Mouse (Mus musculus): ENCODE data around the gene Il4i1. TPM values are rescaled to one million over a fixed set of nuclear protein-coding genes. Genes with fewer than 3 reads are reported as not detected.

Il4i1 gene
- polyA plus RNA-seq, 1 experiment from 2014 or later, result 1.1 TPM

- H3K4me2 ChIP-seq (ENCODE audit: low read depth, severe bottlenecking), result no peak overlapping the region
- no peak overlapping the region for H3K4me3 ChIP-seq (ENCODE audit: low read depth, low read length)
- no peak overlapping the region for H3K27ac ChIP-seq (replicated peaks; ENCODE audit: low read depth, low read length)
- no peaks in the 10 kb centered on the region for H3K9me3 ChIP-seq (ENCODE audit: control insufficient read depth, low read length)
- 88% methylated on average over 14 of the region's 14 CpGs for WGBS
- peaks cover 28% of the 10 kb centered on the region for H3K36me3 ChIP-seq (ENCODE audit: control insufficient read depth, insufficient read depth, low read length)
- no peak for DNase-seq (ENCODE audit: low spot score)
- H3K27me3 ChIP-seq (ENCODE audit: control insufficient read depth, insufficient read depth, low read length), result no peaks in the 10 kb centered on the region
- no peak overlapping the region for H3K9ac ChIP-seq (ENCODE audit: low read length)
- H3K4me1 ChIP-seq (ENCODE audit: control insufficient read depth, insufficient read depth, low read length), result no peaks in the 10 kb centered on the region
- ATAC-seq (ENCODE audit: insufficient number of reproducible peaks, low FRiP score, low TSS enrichment, low read depth), result no peak
Measured at GRCm38 (mm10) chr7:44877833-44878232, 61.6 kb downstream of the Il4i1 start.

- DNase-seq (ENCODE audit: low spot score) (no peak), ATAC-seq (ENCODE audit: insufficient number of reproducible peaks, low FRiP score, low TSS enrichment, low read depth) (no peak)
- Histone ChIP-seq H3K4me2 (ENCODE audit: low read depth, severe bottlenecking) (no peak overlapping the region), H3K27ac (replicated peaks; ENCODE audit: low read depth, low read length) (no peak overlapping the region), H3K27me3 (ENCODE audit: control insufficient read depth, insufficient read depth, low read length) (no peaks in the 10 kb centered on the region; the same call in 1 of the 2 replicates), H3K9ac (ENCODE audit: low read length) (no peak overlapping the region), H3K4me3 (ENCODE audit: low read depth, low read length) (no peak overlapping the region), H3K36me3 (ENCODE audit: control insufficient read depth, insufficient read depth, low read length) (peaks cover 40% of the 10 kb centered on the region), H3K4me1 (ENCODE audit: control insufficient read depth, insufficient read depth, low read length) (no peaks in the 10 kb centered on the region), H3K9me3 (ENCODE audit: control insufficient read depth, low read length) (no peaks in the 10 kb centered on the region)
- 87% methylated on average over 3 of the region's 3 CpGs for WGBS
Measured at GRCm38 (mm10) chr7:44883036-44883435, 66.8 kb downstream of the Il4i1 start.

GRCm38 (mm10) chr7:44884637-44885036 lies 68.5 kb downstream of the Il4i1 start:
- H3K9ac ChIP-seq (ENCODE audit: low read length), result no peak overlapping the region
- no peak overlapping the region; the same call in 1 of the 2 replicates for H3K4me2 ChIP-seq (ENCODE audit: low read depth, severe bottlenecking)
- no peak overlapping the region for H3K4me3 ChIP-seq (ENCODE audit: low read depth, low read length)
- no peak overlapping the region for H3K27ac ChIP-seq (replicated peaks; ENCODE audit: low read depth, low read length)
- no peaks in the 10 kb centered on the region for H3K4me1 ChIP-seq (ENCODE audit: control insufficient read depth, insufficient read depth, low read length)
- ATAC-seq (ENCODE audit: insufficient number of reproducible peaks, low FRiP score, low TSS enrichment, low read depth) (no peak), DNase-seq (ENCODE audit: low spot score) (no peak)
- H3K27me3 ChIP-seq (ENCODE audit: control insufficient read depth, insufficient read depth, low read length), result no peaks in the 10 kb centered on the region; the same call in 1 of the 2 replicates
- H3K9me3 ChIP-seq (ENCODE audit: control insufficient read depth, low read length), result no peaks in the 10 kb centered on the region
- H3K36me3 ChIP-seq (ENCODE audit: control insufficient read depth, insufficient read depth, low read length), result peaks cover 42% of the 10 kb centered on the region
- over 99% methylated on average over 5 of the region's 5 CpGs for WGBS

DNA sequence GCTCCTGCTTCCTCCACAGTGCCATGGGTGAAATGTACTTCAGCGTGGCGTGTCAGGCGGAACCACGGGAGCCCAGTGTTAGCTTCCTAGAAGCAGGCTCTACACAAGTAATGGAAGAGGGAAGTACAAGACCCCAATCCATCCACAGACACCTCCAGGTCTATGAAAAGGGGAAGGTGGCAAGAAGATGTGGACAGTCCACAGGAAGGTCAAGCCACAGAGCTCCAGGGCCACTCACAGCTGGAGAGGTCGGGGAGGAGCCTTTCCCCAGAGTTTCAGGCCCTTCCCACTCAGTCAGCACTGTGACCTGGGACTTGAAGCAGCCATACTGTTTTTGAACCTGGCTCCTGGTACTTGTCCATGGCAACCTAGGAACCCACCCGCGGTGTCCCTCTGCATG lies 70.8 kb downstream of the Il4i1 start:
- no peak overlapping the region for H3K4me2 ChIP-seq (ENCODE audit: low read depth, severe bottlenecking)
- no peaks in the 10 kb centered on the region for H3K9me3 ChIP-seq (ENCODE audit: control insufficient read depth, low read length)
- 89% methylated on average over 7 of the region's 7 CpGs for WGBS
- no peak overlapping the region for H3K4me3 ChIP-seq (ENCODE audit: low read depth, low read length)
- H3K27ac ChIP-seq (replicated peaks; ENCODE audit: low read depth, low read length), result no peak overlapping the region
- H3K4me1 ChIP-seq (ENCODE audit: control insufficient read depth, insufficient read depth, low read length), result peaks cover 7% of the 10 kb centered on the region
- H3K27me3 ChIP-seq (ENCODE audit: control insufficient read depth, insufficient read depth, low read length), result no peaks in the 10 kb centered on the region; the same call in 1 of the 2 replicates
- ATAC-seq (ENCODE audit: insufficient number of reproducible peaks, low FRiP score, low TSS enrichment, low read depth) (no peak), DNase-seq (ENCODE audit: low spot score) (no peak)
- no peak overlapping the region for H3K9ac ChIP-seq (ENCODE audit: low read length)
- H3K36me3 ChIP-seq (ENCODE audit: control insufficient read depth, insufficient read depth, low read length), result peaks cover 22% of the 10 kb centered on the region

GRCm38 (mm10) chr7:44888256-44889105 lies 72.3 kb downstream of the Il4i1 start:
- no peak for DNase-seq (ENCODE audit: low spot score)
- Histone ChIP-seq H3K4me3 (ENCODE audit: low read depth, low read length) (no peak overlapping the region), H3K4me1 (ENCODE audit: control insufficient read depth, insufficient read depth, low read length) (peaks cover 10% of the 10 kb centered on the region), H3K9ac (ENCODE audit: low read length) (no peak overlapping the region), H3K9me3 (ENCODE audit: control insufficient read depth, low read length) (no peaks in the 10 kb centered on the region), H3K4me2 (ENCODE audit: low read depth, severe bottlenecking) (no peak overlapping the region), H3K27ac (replicated peaks; ENCODE audit: low read depth, low read length) (no peak overlapping the region), H3K27me3 (ENCODE audit: control insufficient read depth, insufficient read depth, low read length) (no peaks in the 10 kb centered on the region; the same call in 1 of the 2 replicates), H3K36me3 (ENCODE audit: control insufficient read depth, insufficient read depth, low read length) (peaks cover 16% of the 10 kb centered on the region)
- 94% methylated on average over 13 of the region's 13 CpGs for WGBS
- no peak for ATAC-seq (ENCODE audit: insufficient number of reproducible peaks, low FRiP score, low TSS enrichment, low read depth)

DNA sequence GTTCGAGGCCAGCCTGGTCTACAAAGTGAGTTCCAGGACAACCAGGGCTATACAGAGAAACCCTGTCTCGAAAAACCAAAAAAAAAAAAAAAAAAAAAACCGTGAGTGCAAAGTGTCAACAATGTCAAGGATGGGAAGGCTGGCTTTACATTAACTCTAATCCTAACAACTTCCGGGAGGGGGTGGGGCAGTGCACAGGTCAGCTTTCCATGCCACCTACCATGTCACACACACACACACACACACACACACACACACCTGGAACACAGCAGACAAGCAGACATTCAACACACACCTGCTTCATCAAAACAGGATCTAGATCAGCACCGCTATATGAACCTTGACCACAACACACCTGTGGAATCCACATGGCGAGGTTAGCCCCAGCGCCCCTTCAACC lies 74.0 kb downstream of the Il4i1 start:
- Histone ChIP-seq H3K9me3 (ENCODE audit: control insufficient read depth, low read length) (no peaks in the 10 kb centered on the region), H3K27me3 (ENCODE audit: control insufficient read depth, insufficient read depth, low read length) (no peaks in the 10 kb centered on the region; the same call in 1 of the 2 replicates), H3K9ac (ENCODE audit: low read length) (no peak overlapping the region), H3K4me3 (ENCODE audit: low read depth, low read length) (no peak overlapping the region), H3K4me1 (ENCODE audit: control insufficient read depth, insufficient read depth, low read length) (peaks cover 11% of the 10 kb centered on the region), H3K36me3 (ENCODE audit: control insufficient read depth, insufficient read depth, low read length) (peaks cover 5% of the 10 kb centered on the region; the same call in 1 of the 2 replicates), H3K4me2 (ENCODE audit: low read depth, severe bottlenecking) (no peak overlapping the region), H3K27ac (replicated peaks; ENCODE audit: low read depth, low read length) (no peak overlapping the region)
- WGBS, result 90% methylated on average over 6 of the region's 7 CpGs
- no peak for DNase-seq (ENCODE audit: low spot score)
- ATAC-seq (ENCODE audit: insufficient number of reproducible peaks, low FRiP score, low TSS enrichment, low read depth), result no peak

MicroRNA genes within 50 kb of the gene (microRNA counts, 519-probe panel; counts per million panel counts)
- not detected for microRNA mmu-miR-707

Small RNA genes within 50 kb of the gene (microRNA-seq; reads per million reads assigned to microRNA genes)
- not detected for gene Mir707

Other genes with a start within 250 kb of the Il4i1 start
- gene Napsa, start 244.0 kb upstream of the Il4i1 start, polyA plus RNA-seq (2014; fragmentation: Nextera tagmentation; extraction: Ambion mirVana), result 0.44 and 0.61 TPM in 2 replicates
- 0.31 and 0.36 TPM in 2 replicates for gene Kcnc3, start 225.7 kb upstream of the Il4i1 start, polyA plus RNA-seq (2014; fragmentation: Nextera tagmentation; extraction: Ambion mirVana)
- gene Myh14, start 145.5 kb upstream of the Il4i1 start, polyA plus RNA-seq (2014; fragmentation: Nextera tagmentation; extraction: Ambion mirVana), result 1.9 and 2.1 TPM in 2 replicates
- not detected in 2 replicates for gene Izumo2, start 107.6 kb upstream of the Il4i1 start, polyA plus RNA-seq (2014; fragmentation: Nextera tagmentation; extraction: Ambion mirVana)
- 36.8 and 38.2 TPM in 2 replicates for gene Vrk3, start 68.0 kb upstream of the Il4i1 start, polyA plus RNA-seq (2014; fragmentation: Nextera tagmentation; extraction: Ambion mirVana)
- 3.2 and 3.8 TPM in 2 replicates for gene Zfp473, start 65.3 kb upstream of the Il4i1 start, polyA plus RNA-seq (2014; fragmentation: Nextera tagmentation; extraction: Ambion mirVana)
- gene Nup62, start 299 bp upstream of the Il4i1 start, polyA plus RNA-seq (2014; fragmentation: Nextera tagmentation; extraction: Ambion mirVana), result 81.7 and 82.6 TPM in 2 replicates
- 2.1 and 2.3 TPM in 2 replicates for gene Atf5, start 271 bp downstream of the Il4i1 start, polyA plus RNA-seq (2014; fragmentation: Nextera tagmentation; extraction: Ambion mirVana)
- 38.6 and 63.4 TPM in 2 replicates for gene Akt1s1, start 32.6 kb downstream of the Il4i1 start, polyA plus RNA-seq (2014; fragmentation: Nextera tagmentation; extraction: Ambion mirVana)
- 60.9 and 69.0 TPM in 2 replicates for gene Tbc1d17, start 32.7 kb downstream of the Il4i1 start, polyA plus RNA-seq (2014; fragmentation: Nextera tagmentation; extraction: Ambion mirVana)
- 31.0 and 31.2 TPM in 2 replicates for gene Pnkp, start 40.8 kb downstream of the Il4i1 start, polyA plus RNA-seq (2014; fragmentation: Nextera tagmentation; extraction: Ambion mirVana)
- 410 and 427 TPM in 2 replicates for gene Ptov1, start 53.4 kb downstream of the Il4i1 start, polyA plus RNA-seq (2014; fragmentation: Nextera tagmentation; extraction: Ambion mirVana)
- 79.2 and 80.5 TPM in 2 replicates for gene Med25, start 76.3 kb downstream of the Il4i1 start, polyA plus RNA-seq (2014; fragmentation: Nextera tagmentation; extraction: Ambion mirVana)
- 14.8 and 16.0 TPM in 2 replicates for gene Fuz, start 79.7 kb downstream of the Il4i1 start, polyA plus RNA-seq (2014; fragmentation: Nextera tagmentation; extraction: Ambion mirVana)
- 77.0 and 78.8 TPM in 2 replicates for gene Ap2a1, start 113.1 kb downstream of the Il4i1 start, polyA plus RNA-seq (2014; fragmentation: Nextera tagmentation; extraction: Ambion mirVana)
- 0.13 TPM in 1 of 2 replicates, not detected in the other for gene Tsks, start 126.8 kb downstream of the Il4i1 start, polyA plus RNA-seq (2014; fragmentation: Nextera tagmentation; extraction: Ambion mirVana)
- 17.5 and 22.1 TPM in 2 replicates for gene Cpt1c, start 158.5 kb downstream of the Il4i1 start, polyA plus RNA-seq (2014; fragmentation: Nextera tagmentation; extraction: Ambion mirVana)
- gene Prmt1, start 170.2 kb downstream of the Il4i1 start, polyA plus RNA-seq (2014; fragmentation: Nextera tagmentation; extraction: Ambion mirVana), result 332 and 334 TPM in 2 replicates
- 73.9 and 83.5 TPM in 2 replicates for gene Irf3, start 181.3 kb downstream of the Il4i1 start, polyA plus RNA-seq (2014; fragmentation: Nextera tagmentation; extraction: Ambion mirVana)
- gene Bcl2l12, start 182.3 kb downstream of the Il4i1 start, polyA plus RNA-seq (2014; fragmentation: Nextera tagmentation; extraction: Ambion mirVana), result 91.7 and 91.9 TPM in 2 replicates
- 52.0 and 60.3 TPM in 2 replicates for gene Scaf1, start 200.0 kb downstream of the Il4i1 start, polyA plus RNA-seq (2014; fragmentation: Nextera tagmentation; extraction: Ambion mirVana)
- gene Rras, start 201.6 kb downstream of the Il4i1 start, polyA plus RNA-seq (2014; fragmentation: Nextera tagmentation; extraction: Ambion mirVana), result 20.8 and 21.0 TPM in 2 replicates
- 18.5 and 20.0 TPM in 2 replicates for gene Prr12, start 236.5 kb downstream of the Il4i1 start, polyA plus RNA-seq (2014; fragmentation: Nextera tagmentation; extraction: Ambion mirVana)
- 70.2 and 73.9 TPM in 2 replicates for gene Nosip, start 246.0 kb downstream of the Il4i1 start, polyA plus RNA-seq (2014; fragmentation: Nextera tagmentation; extraction: Ambion mirVana)
- gene Prrg2, start 246.3 kb downstream of the Il4i1 start, polyA plus RNA-seq (2014; fragmentation: Nextera tagmentation; extraction: Ambion mirVana), result 22.1 and 24.6 TPM in 2 replicates